Mouse (Mus musculus) erythroblast, embryonic 14.5 days (primary cell): ENCODE data around the gene Wdr49.

Experiments used
- GATA1 ChIP-seq: IDR thresholded peaks from 2 replicates; pipeline ENCODE4 v1.6.1; 2012; ENCODE audit warnings: low read length, inconsistent platforms, mixed read lengths
- TAL1 ChIP-seq: IDR thresholded peaks from 3 replicates; pipeline ENCODE4 v1.6.1; 2012; ENCODE audit warnings: low read length, inconsistent platforms, mixed read lengths

GRCm38 (mm10) chr3:75269978-75270377, 212.0 kb downstream of the Wdr49 start, which contains the start of gene Serpini2:
- TF ChIP-seq GATA1 (no peak), TAL1 (no peak)
